Mouse (Mus musculus): Measurements from ENCODE around the gene Gm4922. TPM values are rescaled to one million over a fixed set of nuclear protein-coding genes. Genes with fewer than 3 reads are reported as not detected.

Gene Gm4922
- polyA plus RNA-seq (2012; fragmentation: generic; extraction: Trizol) = not detected
- long read RNA-seq, experiment 1 = 0 reads
- long read RNA-seq, experiment 2 = 0 reads

GRCm38 (mm10) chr10:18786693-18787092, at the start of gene Gm4922:
Gm4922 (minus strand) TSS chr10:18786793.
- no peak within 1 kb of the TSS for H3ac ChIP-seq (ENCODE audit: control insufficient read depth, insufficient read length, low read depth)
- no peaks in the 10 kb centered on the region for H3K36me3 ChIP-seq (ENCODE audit: control insufficient read depth, insufficient read depth)
- TF ChIP-seq CTCF (IDR thresholded peaks at IDR 0.05; ENCODE audit: control insufficient read depth, insufficient read depth, insufficient read length) = no peak
- H3K4me3 ChIP-seq (ENCODE audit: insufficient read depth, poor library complexity, severe bottlenecking) = no peak within 1 kb of the TSS
- no peaks in the 10 kb centered on the region for H3K27me3 ChIP-seq (ENCODE audit: control insufficient read depth, insufficient read depth, insufficient read length)
- H3K79me3 ChIP-seq (ENCODE audit: low read depth) = no peaks in the 10 kb centered on the region
- H3K79me2 ChIP-seq (ENCODE audit: control insufficient read depth, insufficient read depth) = no peaks in the 10 kb centered on the region

GRCm38 (mm10) chr10:18835684-18836479, 49.3 kb upstream of the Gm4922 start:
- H3K79me3 ChIP-seq (ENCODE audit: low read depth) = no peaks in the 10 kb centered on the region
- H3K79me2 ChIP-seq (ENCODE audit: control insufficient read depth, insufficient read depth) = no peaks in the 10 kb centered on the region
- no peak overlapping the region for H3ac ChIP-seq (ENCODE audit: control insufficient read depth, insufficient read length, low read depth)
- H3K27me3 ChIP-seq (ENCODE audit: control insufficient read depth, insufficient read depth, insufficient read length) = no peaks in the 10 kb centered on the region
- TF ChIP-seq MYOD1 (IDR thresholded peaks at IDR 0.05; ENCODE audit: control insufficient read depth, insufficient read length, low read depth) (no peak), CEBPB (IDR thresholded peaks at IDR 0.05; ENCODE audit: low read depth) (no peak), MAX (IDR thresholded peaks at IDR 0.05) (no peak), FOSL1 (IDR thresholded peaks at IDR 0.05; ENCODE audit: insufficient read depth, low read length, poor library complexity, severe bottlenecking) (no peak), MYOG (IDR thresholded peaks at IDR 0.05; ENCODE audit: control insufficient read depth, extremely low read depth, insufficient read length) (no peak), CTCF (IDR thresholded peaks at IDR 0.05; ENCODE audit: control insufficient read depth, insufficient read depth, insufficient read length) (no peak), USF1 (IDR thresholded peaks at IDR 0.05; ENCODE audit: low read depth) (no peak)
- H3K4me3 ChIP-seq (ENCODE audit: insufficient read depth, poor library complexity, severe bottlenecking) = no peak overlapping the region
- H3K36me3 ChIP-seq (ENCODE audit: control insufficient read depth, insufficient read depth) = no peaks in the 10 kb centered on the region

- no peak overlapping the region for H3K4me3 ChIP-seq (ENCODE audit: insufficient read depth, poor library complexity, severe bottlenecking)
- no peaks in the 10 kb centered on the region for H3K79me2 ChIP-seq (ENCODE audit: control insufficient read depth, insufficient read depth)
- no peaks in the 10 kb centered on the region for H3K36me3 ChIP-seq (ENCODE audit: control insufficient read depth, insufficient read depth)
- no peaks in the 10 kb centered on the region for H3K27me3 ChIP-seq (ENCODE audit: control insufficient read depth, insufficient read depth, insufficient read length)
- TF ChIP-seq MYOG (IDR thresholded peaks at IDR 0.05; ENCODE audit: control insufficient read depth, extremely low read depth, insufficient read length) (no peak), MYOD1 (IDR thresholded peaks at IDR 0.05; ENCODE audit: control insufficient read depth, insufficient read length, low read depth) (no peak), CEBPB (IDR thresholded peaks at IDR 0.05; ENCODE audit: low read depth) (no peak), CTCF (IDR thresholded peaks at IDR 0.05; ENCODE audit: control insufficient read depth, insufficient read depth, insufficient read length) (no peak), USF1 (IDR thresholded peaks at IDR 0.05; ENCODE audit: low read depth) (no peak), FOSL1 (IDR thresholded peaks at IDR 0.05; ENCODE audit: insufficient read depth, low read length, poor library complexity, severe bottlenecking) (no peak), MAX (IDR thresholded peaks at IDR 0.05) (no peak)
- no peaks in the 10 kb centered on the region for H3K79me3 ChIP-seq (ENCODE audit: low read depth)
- no peak overlapping the region for H3ac ChIP-seq (ENCODE audit: control insufficient read depth, insufficient read length, low read depth)
Observed at GRCm38 (mm10) chr10:18834389-18834788, 47.8 kb upstream of the Gm4922 start.

- no peaks in the 10 kb centered on the region for H3K79me3 ChIP-seq (ENCODE audit: low read depth)
- H3K79me2 ChIP-seq (ENCODE audit: control insufficient read depth, insufficient read depth) = no peaks in the 10 kb centered on the region
- no peaks in the 10 kb centered on the region for H3K27me3 ChIP-seq (ENCODE audit: control insufficient read depth, insufficient read depth, insufficient read length)
- H3K36me3 ChIP-seq (ENCODE audit: control insufficient read depth, insufficient read depth) = no peaks in the 10 kb centered on the region
- H3K4me3 ChIP-seq (ENCODE audit: insufficient read depth, poor library complexity, severe bottlenecking) = no peak overlapping the region
- H3ac ChIP-seq (ENCODE audit: control insufficient read depth, insufficient read length, low read depth) = no peak overlapping the region
- no peak for TF ChIP-seq MAX (IDR thresholded peaks at IDR 0.05)
- no peak for TF ChIP-seq FOSL1 (IDR thresholded peaks at IDR 0.05; ENCODE audit: insufficient read depth, low read length, poor library complexity, severe bottlenecking)
- TF ChIP-seq MYOD1 (IDR thresholded peaks at IDR 0.05; ENCODE audit: control insufficient read depth, insufficient read length, low read depth) = no peak
- TF ChIP-seq CTCF (IDR thresholded peaks at IDR 0.05; ENCODE audit: control insufficient read depth, insufficient read depth, insufficient read length) = no peak
- no peak for TF ChIP-seq USF1 (IDR thresholded peaks at IDR 0.05; ENCODE audit: low read depth)
- TF ChIP-seq MYOG (IDR thresholded peaks at IDR 0.05; ENCODE audit: control insufficient read depth, extremely low read depth, insufficient read length) = no peak
- no peak for TF ChIP-seq CEBPB (IDR thresholded peaks at IDR 0.05; ENCODE audit: low read depth)
Observed at GRCm38 (mm10) chr10:18831823-18832222, 45.2 kb upstream of the Gm4922 start.

- no peak for TF ChIP-seq FOSL1 (IDR thresholded peaks at IDR 0.05; ENCODE audit: insufficient read depth, low read length, poor library complexity, severe bottlenecking)
- TF ChIP-seq USF1 (IDR thresholded peaks at IDR 0.05; ENCODE audit: low read depth) = no peak
- TF ChIP-seq CTCF (IDR thresholded peaks at IDR 0.05; ENCODE audit: control insufficient read depth, insufficient read depth, insufficient read length) = no peak
- TF ChIP-seq CEBPB (IDR thresholded peaks at IDR 0.05; ENCODE audit: low read depth) = no peak
- no peak for TF ChIP-seq MYOD1 (IDR thresholded peaks at IDR 0.05; ENCODE audit: control insufficient read depth, insufficient read length, low read depth)
- TF ChIP-seq MAX (IDR thresholded peaks at IDR 0.05) = no peak
- no peak for TF ChIP-seq MYOG (IDR thresholded peaks at IDR 0.05; ENCODE audit: control insufficient read depth, extremely low read depth, insufficient read length)
Observed at GRCm38 (mm10) chr10:18830359-18830758, 43.8 kb upstream of the Gm4922 start.

More at GRCm38 (mm10) chr10:18830359-18830758, 43.8 kb upstream of the Gm4922 start:
- no peaks in the 10 kb centered on the region for H3K79me2 ChIP-seq (ENCODE audit: control insufficient read depth, insufficient read depth)
- H3K4me3 ChIP-seq (ENCODE audit: insufficient read depth, poor library complexity, severe bottlenecking) = no peak overlapping the region
- no peaks in the 10 kb centered on the region for H3K27me3 ChIP-seq (ENCODE audit: control insufficient read depth, insufficient read depth, insufficient read length)
- H3K36me3 ChIP-seq (ENCODE audit: control insufficient read depth, insufficient read depth) = no peaks in the 10 kb centered on the region
- H3K79me3 ChIP-seq (ENCODE audit: low read depth) = no peaks in the 10 kb centered on the region
- no peak overlapping the region for H3ac ChIP-seq (ENCODE audit: control insufficient read depth, insufficient read length, low read depth)

Measured in C2C12 (cell line).